Mouse (Mus musculus) adrenal gland, postnatal 36 days (tissue): Measurements from ENCODE around the gene Zfp523. TPM values are rescaled to one million over a fixed set of nuclear protein-coding genes. Genes with fewer than 3 reads are reported as not detected.

Experiments
- DNase-seq, 2 experiments: peaks; one replicate each; pipeline ENCODE4 v3.0.0; 2021; ENCODE audit warnings: mixed read lengths in 1 of 2
- total RNA-seq, 2 experiments: library from RNA; stranded (reverse); gene quantifications; 2 replicates each; pipeline ENCODE4 v1.2.3; 2021

Zfp523 gene
- total RNA-seq, 2 experiments from 2014 or later = 36.9 to 37.1 TPM

- DNase-seq = no peak
Measured at GRCm38 (mm10) chr17:28154970-28155369, 22.0 kb upstream of the Zfp523 start.

- DNase-seq = no peak
Measured at GRCm38 (mm10) chr17:28160361-28160760, 16.6 kb upstream of the Zfp523 start.

- no peak for DNase-seq
Measured at GRCm38 (mm10) chr17:28161310-28161881, 15.5 kb upstream of the Zfp523 start.

DNA sequence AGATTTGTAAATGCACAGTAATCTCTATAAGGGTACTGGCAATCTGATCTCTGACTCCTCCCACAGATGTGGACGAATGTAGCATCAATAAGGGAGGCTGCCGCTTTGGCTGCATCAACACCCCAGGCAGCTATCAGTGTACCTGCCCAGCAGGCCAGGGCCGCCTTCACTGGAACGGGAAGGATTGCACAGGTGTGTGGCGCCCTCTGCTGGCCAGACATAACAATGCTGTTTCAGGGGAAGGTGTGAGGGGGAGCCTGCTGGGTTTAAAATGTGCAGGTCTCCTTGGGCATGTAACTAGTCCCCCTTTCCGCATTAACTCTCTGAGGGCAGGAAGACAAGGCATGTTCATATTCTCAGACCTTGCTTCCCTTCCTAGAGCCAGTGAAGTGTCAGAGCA, 13.3 kb upstream of the Zfp523 start:
- DNase-seq = peak; percentile 85 to 87

- DNase-seq = peak; percentile 71 to 73
Measured at GRCm38 (mm10) chr17:28170460-28171305, 6.2 kb upstream of the Zfp523 start.

- no peak for DNase-seq
Measured at GRCm38 (mm10) chr17:28172690-28173089, 4.2 kb upstream of the Zfp523 start.

- peak in 1 of 2 experiments; percentile 77 for DNase-seq
Measured at GRCm38 (mm10) chr17:28177540-28178046, 664 bp downstream of the Zfp523 start.

GRCm38 (mm10) chr17:28180331-28180730, 3.4 kb downstream of the Zfp523 start:
- DNase-seq = no peak

GRCm38 (mm10) chr17:28180783-28181544, 4.0 kb downstream of the Zfp523 start:
- no peak for DNase-seq

DNA sequence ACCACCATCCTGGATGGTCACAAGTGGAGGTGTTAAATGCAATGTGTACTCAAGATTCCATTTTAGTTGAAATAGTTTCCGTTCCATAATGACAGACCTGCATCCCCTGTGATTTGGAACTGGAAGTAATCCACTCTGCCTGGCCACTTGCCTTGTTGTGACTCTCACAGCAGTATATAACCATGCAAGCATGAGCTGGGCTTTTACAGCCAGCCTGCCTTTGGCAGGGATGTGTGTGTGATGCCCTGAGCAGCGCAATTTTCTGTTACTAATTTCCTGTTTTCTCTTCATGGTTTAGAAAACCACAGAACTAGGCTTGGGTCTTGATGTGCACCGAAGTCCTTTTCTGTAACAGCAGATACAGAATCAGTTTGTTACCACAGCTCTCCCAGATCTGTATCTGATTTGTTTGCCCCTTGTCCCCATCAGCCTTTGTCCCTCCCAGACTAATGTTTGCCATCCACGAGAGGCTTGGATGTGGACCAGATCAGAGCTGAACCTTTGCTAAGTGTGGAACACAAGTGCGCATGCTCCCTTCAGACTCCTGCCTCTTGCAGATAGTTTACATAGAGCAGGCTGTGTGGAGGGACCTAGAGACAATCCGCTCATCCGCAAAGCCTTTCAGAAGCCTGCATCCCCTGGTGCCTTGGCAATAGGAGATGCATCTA, 8.2 kb downstream of the Zfp523 start:
- no peak for DNase-seq

DNA sequence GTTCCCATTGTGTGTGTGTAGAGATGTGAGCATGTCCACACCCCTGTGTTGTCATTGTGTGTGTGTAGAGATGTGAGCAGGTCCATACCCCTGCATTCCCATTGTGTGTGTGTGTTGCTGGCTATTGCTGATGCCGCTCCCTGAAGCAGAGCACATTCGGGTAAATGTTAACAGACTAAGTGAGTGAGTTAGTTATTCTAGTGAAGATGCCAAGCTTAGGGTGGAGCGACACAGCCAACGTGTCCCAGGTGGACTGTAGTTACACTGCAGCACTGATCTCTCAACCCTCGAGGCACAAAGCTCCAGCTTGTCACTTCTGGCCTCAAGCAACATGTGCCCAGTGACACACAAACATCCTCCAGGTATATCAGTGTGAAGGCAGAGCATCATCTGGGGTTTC, 11.4 kb downstream of the Zfp523 start:
- DNase-seq = no peak

- no peak for DNase-seq
Measured at GRCm38 (mm10) chr17:28192754-28193153, 15.8 kb downstream of the Zfp523 start.

DNA sequence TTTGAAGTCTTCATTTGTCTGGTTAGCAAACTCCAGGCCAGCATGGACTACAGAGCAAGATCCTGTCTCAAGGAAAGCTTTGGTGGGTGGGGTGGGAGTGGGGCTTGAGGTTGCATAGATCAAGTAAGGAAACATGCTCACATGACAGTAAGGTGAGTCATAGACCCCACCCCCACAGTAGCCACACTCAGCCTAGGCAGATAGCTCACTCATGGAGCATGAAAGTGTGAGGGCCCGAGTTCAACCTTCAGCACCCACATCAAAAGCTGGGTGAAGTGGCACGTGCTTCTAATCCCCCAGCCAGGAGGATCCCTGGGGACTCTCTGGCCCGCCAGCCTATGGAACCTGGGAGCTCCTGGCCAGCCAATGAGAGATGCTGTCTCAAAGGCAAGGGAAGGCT, 16.6 kb downstream of the Zfp523 start:
- peak in 1 of 2 experiments; percentile 33 for DNase-seq

DNA sequence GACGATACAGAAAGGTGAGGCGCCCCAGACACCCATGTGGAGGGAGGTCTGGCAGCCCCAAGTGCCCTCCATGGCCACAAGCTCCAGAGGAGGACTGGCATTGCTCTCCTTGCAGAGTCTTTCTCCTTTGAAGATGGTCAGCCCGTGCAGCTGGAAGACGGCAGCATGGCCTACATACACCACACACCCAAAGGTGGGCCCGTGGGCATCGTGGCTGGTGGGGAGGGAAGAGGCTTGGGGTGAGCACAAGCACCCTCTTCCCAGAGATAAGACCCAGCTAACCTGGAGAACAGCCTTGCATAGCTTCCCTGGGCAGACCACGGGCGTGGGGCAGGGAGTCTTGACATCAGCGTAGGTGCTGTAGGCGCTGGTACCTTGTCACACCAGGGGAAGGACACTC, 18.1 kb downstream of the Zfp523 start:
- no peak for DNase-seq

DNA sequence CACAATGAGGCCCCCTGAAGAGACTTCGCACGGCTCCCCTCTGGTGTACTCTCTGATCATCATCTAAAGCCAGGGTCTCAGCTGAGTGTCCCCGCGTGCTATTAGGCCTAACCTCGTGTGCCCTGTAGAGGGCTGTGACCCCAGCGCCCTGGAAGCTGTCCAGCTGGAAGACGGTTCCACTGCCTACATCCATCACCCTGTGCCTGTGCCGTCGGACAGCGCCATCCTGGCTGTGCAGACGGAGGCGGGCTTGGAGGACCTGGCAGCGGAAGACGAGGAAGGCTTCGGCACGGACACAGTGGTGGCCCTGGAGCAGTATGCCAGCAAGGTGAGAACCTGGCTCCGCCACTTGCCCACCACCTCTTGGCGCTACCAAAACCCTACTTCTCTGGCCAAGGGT, 20.7 kb downstream of the Zfp523 start:
- DNase-seq = peak; percentile 33 to 55

DNA sequence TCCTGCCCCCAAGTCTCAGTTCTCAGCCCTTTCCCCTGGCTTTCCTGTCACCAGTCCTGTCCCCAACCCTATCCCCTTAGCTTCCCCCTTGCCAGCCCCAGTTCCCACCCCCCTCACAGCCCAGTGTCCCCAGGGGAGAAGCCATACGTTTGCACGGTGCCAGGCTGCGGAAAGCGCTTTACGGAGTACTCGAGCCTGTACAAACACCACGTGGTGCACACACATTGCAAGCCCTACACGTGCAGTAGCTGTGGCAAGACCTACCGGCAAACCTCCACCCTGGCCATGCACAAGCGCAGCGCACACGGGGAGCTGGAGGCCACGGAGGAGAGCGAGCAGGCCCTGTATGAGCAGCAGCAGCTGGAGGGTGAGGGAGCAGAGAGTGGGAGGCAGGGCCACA, 25.1 kb downstream of the Zfp523 start:
- no peak for DNase-seq

DNA sequence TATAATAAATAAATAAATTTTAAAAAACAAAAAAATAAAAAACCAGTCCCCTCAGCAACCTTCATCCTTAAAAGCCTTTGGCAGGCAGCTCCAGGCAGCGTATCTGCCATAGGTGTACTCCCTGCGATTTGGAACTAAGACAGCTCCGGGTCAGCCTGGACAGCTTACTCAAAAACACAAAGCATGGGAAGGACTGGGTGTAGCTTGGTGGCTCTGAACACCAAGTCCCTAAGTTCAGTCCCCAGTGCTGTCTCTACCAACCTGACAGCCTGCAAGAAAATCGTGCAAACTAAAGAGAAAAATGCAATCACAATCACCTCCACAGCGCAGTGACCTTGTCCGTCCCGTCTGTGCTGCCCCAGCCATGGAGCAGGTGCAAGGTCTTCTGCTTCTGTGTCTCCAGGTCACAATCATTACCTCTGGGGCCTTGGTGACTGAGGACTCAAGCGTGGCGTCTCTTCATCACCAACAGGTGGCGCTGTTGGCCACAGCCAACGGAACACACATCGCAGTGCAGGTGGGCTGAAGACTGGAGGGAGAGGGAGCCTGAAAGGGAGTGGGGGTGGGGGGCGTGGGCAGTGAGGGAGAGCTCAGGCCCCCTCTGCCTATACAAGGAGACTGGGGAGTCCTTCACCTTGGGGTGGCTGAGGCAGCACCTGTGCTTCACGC, 27.3 kb downstream of the Zfp523 start:
- peak; percentile 39 to 60 for DNase-seq

- no peak for DNase-seq
Measured at GRCm38 (mm10) chr17:28205443-28205842, 28.5 kb downstream of the Zfp523 start.

- DNase-seq = peak in 1 of 2 experiments; percentile 28
Measured at GRCm38 (mm10) chr17:28207092-28207491, 30.2 kb downstream of the Zfp523 start.

DNA sequence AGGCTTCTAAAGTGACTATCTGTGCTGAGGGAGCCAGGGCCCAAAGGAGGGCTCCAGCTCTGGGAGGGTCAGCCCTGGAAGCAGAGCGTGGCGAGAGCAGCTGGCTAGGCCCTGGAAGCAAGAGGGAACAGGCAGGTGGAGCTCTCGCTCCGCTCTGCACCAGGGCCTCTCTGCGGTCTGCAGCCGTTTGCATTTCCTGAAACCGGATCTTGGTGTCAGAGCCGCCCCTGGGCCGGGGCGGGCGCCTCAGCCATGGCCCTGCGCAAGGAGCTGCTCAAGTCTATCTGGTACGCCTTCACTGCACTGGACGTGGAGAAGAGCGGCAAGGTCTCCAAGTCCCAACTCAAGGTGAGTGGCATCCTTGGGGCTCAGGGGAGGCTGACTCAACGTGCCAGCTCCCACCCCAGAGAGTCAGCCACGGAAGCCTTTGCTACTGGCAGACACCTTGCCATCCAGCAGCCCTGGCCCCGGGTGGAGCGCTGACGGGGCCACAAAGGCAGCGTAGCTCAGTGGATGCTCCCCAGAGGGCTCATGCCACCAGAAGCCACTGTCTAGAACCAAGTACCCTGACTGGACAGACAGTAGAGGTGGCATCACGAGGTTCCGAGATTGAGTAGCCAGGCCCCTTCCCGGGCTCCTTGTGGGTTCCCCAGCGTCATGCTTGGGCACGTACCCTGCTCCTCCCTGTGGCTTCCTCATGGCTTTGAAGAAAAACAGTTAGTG, 30.8 kb downstream of the Zfp523 start, which contains the start of gene Def6:
Gene Def6, plus strand, starts transcription at position 188 of the 723 bp plus-strand sequence.
- peak; percentile 78 to 82 for DNase-seq

GRCm38 (mm10) chr17:28208314-28208612, 31.3 kb downstream of the Zfp523 start:
- no peak for DNase-seq
